Mouse (Mus musculus) neural tube, postnatal 0 days (tissue): ENCODE results near the gene 1700067K01Rik. TPM values are rescaled to one million over a fixed set of nuclear protein-coding genes. Genes with fewer than 3 reads are reported as not detected.

Experiments used
- microRNA counts: library from miRNA; unstranded; fragments of <30 nt; microRNA quantifications from one replicate; lab custom pipeline; 2015
- microRNA-seq: library from miRNA; unstranded; fragments of <30 nt; microRNA quantifications from one replicate; pipeline ENCODE4, GENCODE M21; 2016
- polyA plus RNA-seq: library from polyadenylated mRNA; unstranded; fragments of >200 nt; fragmentation: Nextera tagmentation; extraction: Ambion mirVana; gene quantifications from 2 replicates; pipeline ENCODE4 v1.2.1, GENCODE M21; 2015

1700067K01Rik gene
- polyA plus RNA-seq = 1.3 and 1.5 TPM in 2 replicates

DNA sequence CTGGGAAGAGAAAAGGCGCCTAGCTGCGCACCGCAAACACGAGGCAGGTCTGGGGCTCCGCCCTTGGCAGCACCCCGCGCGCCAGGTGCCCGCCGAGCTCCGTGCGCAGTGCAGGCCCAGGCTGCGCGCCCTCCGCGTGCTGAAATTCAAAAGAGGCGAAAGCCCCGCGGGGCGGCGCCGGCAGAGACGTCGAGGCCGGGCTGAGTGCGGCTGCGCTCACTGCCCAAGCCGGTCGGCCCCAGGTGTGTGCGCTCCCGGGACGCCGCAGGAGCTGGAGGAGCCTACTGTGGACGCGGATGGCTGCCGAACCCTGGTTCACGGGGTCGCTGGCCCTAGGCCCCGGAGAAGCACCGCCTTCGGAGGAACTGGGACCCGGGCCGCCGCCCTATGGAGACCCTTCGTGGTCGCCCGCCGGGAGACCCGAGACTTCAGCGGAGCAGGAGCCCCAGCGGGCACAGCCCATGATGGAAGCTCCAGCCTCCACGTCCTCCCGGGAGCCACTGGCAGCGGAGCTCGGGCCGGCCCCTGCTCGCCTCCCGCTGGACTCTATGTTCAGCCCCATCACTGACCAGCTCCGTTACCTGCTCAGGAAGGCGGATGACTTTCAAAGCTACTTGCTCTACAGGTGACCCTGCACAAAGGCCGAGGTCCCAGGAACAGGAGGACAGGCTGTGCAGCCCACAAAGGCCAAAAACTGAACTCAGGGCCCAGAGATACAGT lies at the start of gene 1700067K01Rik:
Gene 1700067K01Rik (plus strand): TSS at position 222 of the 720 bp plus-strand sequence.

GRCm38 (mm10) chr8:83955106-83955957 lies 46.0 kb upstream of the 1700067K01Rik start, which contains the start of the genes Gm10644 and Asf1b:
TSS of gene Gm10644 (minus strand) at chr8:83955205.
TSS of gene Asf1b (plus strand) at chr8:83955507.

GRCm38 (mm10) chr8:83972150-83973120 lies 28.9 kb upstream of the 1700067K01Rik start, which contains the start of gene Prkaca:
TSS of gene Prkaca (plus strand) at chr8:83972993.

DNA sequence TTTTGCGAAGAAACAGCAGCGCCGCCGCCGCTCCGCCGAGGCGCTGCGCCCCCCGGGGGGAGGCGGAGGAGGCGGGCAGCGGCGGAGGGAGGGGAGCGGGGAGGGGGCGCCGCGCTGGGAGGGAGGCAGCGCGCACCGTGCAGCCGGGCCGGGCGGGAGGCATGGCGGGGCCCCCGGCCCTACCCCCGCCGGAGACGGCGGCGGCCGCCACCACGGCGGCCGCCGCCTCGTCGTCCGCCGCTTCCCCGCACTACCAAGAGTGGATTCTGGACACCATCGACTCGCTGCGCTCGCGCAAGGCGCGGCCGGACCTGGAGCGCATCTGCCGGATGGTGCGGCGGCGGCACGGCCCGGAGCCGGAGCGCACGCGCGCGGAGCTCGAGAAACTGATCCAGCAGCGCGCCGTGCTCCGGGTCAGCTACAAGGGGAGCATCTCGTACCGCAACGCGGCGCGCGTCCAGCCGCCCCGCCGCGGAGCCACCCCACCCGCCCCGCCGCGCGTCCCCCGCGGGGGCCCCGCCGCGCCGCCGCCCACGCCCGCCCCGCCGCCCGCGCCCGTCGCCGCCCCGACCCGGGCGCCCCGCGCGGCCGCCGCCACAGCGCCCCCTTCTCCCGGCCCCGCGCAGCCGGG lies 3.7 kb upstream of the 1700067K01Rik start, which contains the start of gene Samd1:
Gene Samd1 (plus strand): TSS at position 162 of the 631 bp plus-strand sequence.

DNA sequence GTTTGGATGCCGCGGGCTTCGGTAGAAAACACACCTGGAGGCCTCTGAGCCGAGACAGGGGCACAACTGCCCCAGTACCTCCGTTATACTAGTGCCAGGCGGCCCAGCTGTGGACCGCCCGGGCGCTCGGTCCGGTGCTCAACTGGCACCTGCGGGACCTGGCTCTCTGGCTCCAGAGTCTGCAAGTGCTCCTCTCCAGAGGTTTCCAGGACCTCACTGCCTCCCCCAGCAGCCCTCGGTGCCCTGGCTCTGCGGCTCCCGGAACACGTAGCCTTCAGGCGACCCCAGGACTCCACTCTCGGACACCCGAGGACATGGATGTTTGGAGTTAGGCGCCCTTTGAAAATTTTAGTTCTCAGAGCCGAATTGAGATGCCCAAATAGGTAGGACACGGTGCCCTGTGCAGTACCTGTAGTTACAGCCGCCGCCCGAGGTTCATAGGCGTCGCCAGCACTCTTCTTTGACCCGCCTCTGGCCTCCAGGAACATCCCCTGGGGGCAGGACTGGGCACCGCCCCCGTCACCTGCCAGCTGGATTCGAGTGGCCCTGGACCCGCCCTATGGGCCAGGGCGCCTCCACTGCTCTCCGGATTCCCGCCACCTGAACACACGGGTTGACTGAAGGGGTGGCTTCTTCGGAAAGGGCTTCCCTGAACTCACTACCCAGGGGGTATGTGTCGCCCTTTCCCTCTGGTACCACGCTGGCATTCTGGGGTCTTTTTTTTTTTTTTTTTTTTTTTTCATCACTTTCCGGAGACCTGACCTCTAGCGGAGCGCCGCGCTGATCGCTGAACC lies 10.6 kb downstream of the 1700067K01Rik start, which contains the start of gene 2210011C24Rik:
Gene 2210011C24Rik (minus strand): TSS at position 467 of the 794 bp plus-strand sequence.

GRCm38 (mm10) chr8:84021096-84021495 lies 19.8 kb downstream of the 1700067K01Rik start, which contains the start of gene Palm3:
TSS of gene Palm3 (plus strand) at chr8:84021471.

GRCm38 (mm10) chr8:84042066-84042947 lies 41.0 kb downstream of the 1700067K01Rik start, which contains the start of gene Il27ra:
TSS of gene Il27ra (minus strand) at chr8:84042589.

DNA sequence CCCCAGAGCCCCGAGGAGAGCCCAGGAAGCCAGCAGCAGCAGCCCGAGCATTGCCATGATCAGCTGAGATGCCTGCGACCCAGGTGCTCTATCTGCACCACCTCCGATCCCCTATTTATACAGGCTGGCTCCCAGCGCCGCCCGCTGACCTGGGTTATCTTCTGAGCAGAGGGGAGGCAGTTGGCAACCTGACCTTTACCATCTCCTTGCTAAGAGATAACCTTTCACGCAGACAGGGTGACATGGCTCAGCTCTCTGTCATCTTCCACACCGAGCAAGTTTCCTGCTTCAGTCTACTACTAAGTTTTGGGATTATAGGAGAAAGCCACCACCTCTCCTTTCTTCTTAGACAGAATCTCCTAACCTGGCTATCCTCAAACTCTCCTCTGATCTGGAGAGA lies 43.6 kb downstream of the 1700067K01Rik start, which contains the start of gene Rln3:
Gene Rln3 (minus strand): TSS at position 101 of the 400 bp plus-strand sequence.

MicroRNAs within 50 kb of the gene (microRNA counts, 519-probe panel; counts per million panel counts)
- microRNA mmu-miR-1199 (lab: Ali Mortazavi, UCI) = 40.5 counts per million

Small RNAs within 50 kb of the gene (microRNA-seq; reads per million reads assigned to microRNA genes)
- not detected for gene Mir1199
- gene Mir8111 = 0.87 reads per million

Other genes starting within 250 kb of the 1700067K01Rik start
- 70.5 and 78.1 TPM in 2 replicates for gene Adgrl1, start 101.4 kb upstream of the 1700067K01Rik start, polyA plus RNA-seq
- 0.45 and 0.80 TPM in 2 replicates for gene Gm10644, start 46.3 kb upstream of the 1700067K01Rik start, polyA plus RNA-seq
- gene Asf1b, start 46.0 kb upstream of the 1700067K01Rik start, polyA plus RNA-seq = 5.1 and 6.2 TPM in 2 replicates
- gene Prkaca, start 28.5 kb upstream of the 1700067K01Rik start, polyA plus RNA-seq = 289 and 303 TPM in 2 replicates
- gene Samd1, start 3.8 kb upstream of the 1700067K01Rik start, polyA plus RNA-seq = 8.0 and 8.7 TPM in 2 replicates
- gene 2210011C24Rik, start 10.7 kb downstream of the 1700067K01Rik start, polyA plus RNA-seq = 2.6 and 3.0 TPM in 2 replicates
- 12.8 and 16.2 TPM in 2 replicates for gene Palm3, start 20.0 kb downstream of the 1700067K01Rik start, polyA plus RNA-seq
- 0.52 and 0.72 TPM in 2 replicates for gene Il27ra, start 41.1 kb downstream of the 1700067K01Rik start, polyA plus RNA-seq
- 0.95 and 2.0 TPM in 2 replicates for gene Rln3, start 43.5 kb downstream of the 1700067K01Rik start, polyA plus RNA-seq
- gene Gm10643, start 63.6 kb downstream of the 1700067K01Rik start, polyA plus RNA-seq = 1.7 and 1.9 TPM in 2 replicates
- 6.2 and 8.1 TPM in 2 replicates for gene Rfx1, start 65.3 kb downstream of the 1700067K01Rik start, polyA plus RNA-seq
- gene Dcaf15, start 103.3 kb downstream of the 1700067K01Rik start, polyA plus RNA-seq = 15.6 and 19.1 TPM in 2 replicates
- 0.45 and 0.58 TPM in 2 replicates for gene Podnl1, start 124.5 kb downstream of the 1700067K01Rik start, polyA plus RNA-seq
- gene Cc2d1a, start 146.4 kb downstream of the 1700067K01Rik start, polyA plus RNA-seq = 44.4 and 54.6 TPM in 2 replicates
- gene 4930432K21Rik, start 146.5 kb downstream of the 1700067K01Rik start, polyA plus RNA-seq = 2.1 and 3.0 TPM in 2 replicates
- 14.3 and 16.5 TPM in 2 replicates for gene Nanos3, start 183.7 kb downstream of the 1700067K01Rik start, polyA plus RNA-seq
- gene Zswim4, start 235.6 kb downstream of the 1700067K01Rik start, polyA plus RNA-seq = 6.6 and 7.5 TPM in 2 replicates
- 319 and 349 TPM in 2 replicates for gene D8Ertd738e, start 248.2 kb downstream of the 1700067K01Rik start, polyA plus RNA-seq